Comparison of ENCODE assay signal across 8 mouse cellular contexts in the genomic region with DNA sequence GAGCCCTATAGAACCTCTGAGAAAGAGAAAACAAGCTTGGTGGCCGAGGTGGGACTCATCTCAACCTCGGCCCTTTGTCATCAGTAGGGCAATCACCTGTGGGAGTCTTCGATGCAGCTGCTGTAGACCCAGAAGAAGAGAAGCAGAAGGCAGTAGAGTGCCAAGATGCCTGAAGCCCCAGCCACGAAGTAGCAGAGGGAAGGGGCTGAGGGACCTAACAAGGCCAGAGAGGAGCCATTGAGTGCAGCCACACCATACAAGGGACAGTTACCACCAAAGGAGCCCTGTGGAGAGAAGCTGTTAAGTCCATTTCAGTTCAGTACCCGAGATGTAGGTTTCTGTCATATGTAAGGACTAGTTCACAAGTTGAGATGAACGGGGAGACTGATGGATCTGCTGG. TPM values are rescaled to one million over a fixed set of nuclear protein-coding genes. Genes with fewer than 3 reads are reported as not detected.
DNase-seq lines count a peak whose midpoint lies in the region; ATAC-seq and TF ChIP-seq lines count a peak whose summit lies in the region.

No protein-coding gene starts in this region.

- no peak for DNase-seq in heart, postnatal 25 days (ENCODE audit: low spot score)
- DNase-seq in liver, postnatal 0 days, result no peak
- DNase-seq in cerebellum, postnatal 36 days, result no peak
- DNase-seq in left cerebral cortex, postnatal 14 days (ENCODE audit: low spot score in 2 of 2), result no peak

- H3K36me3 ChIP-seq in heart, embryonic 12.5 days, result peaks cover 36% of the 10 kb centered on the region
- H3K36me3 ChIP-seq in ES-Bruce4 (ENCODE audit: control insufficient read depth, insufficient read depth, low read length, poor library complexity, severe bottlenecking), result peaks cover 20% of the 10 kb centered on the region
- H3K36me3 ChIP-seq in forebrain, embryonic 16.5 days (ENCODE audit: control insufficient read depth, insufficient read depth), result peaks cover 19% of the 10 kb centered on the region
- peaks cover 27% of the 10 kb centered on the region for H3K36me3 ChIP-seq in liver, postnatal 0 days (replicated peaks; ENCODE audit: insufficient read depth, low read length)

- no peaks in the 10 kb centered on the region for H3K9me3 ChIP-seq in heart, embryonic 12.5 days (replicated peaks)
- H3K9me3 ChIP-seq in ES-Bruce4 (replicated peaks; ENCODE audit: control insufficient read depth, insufficient read depth, low read length, poor library complexity, severe bottlenecking), result no peaks in the 10 kb centered on the region
- H3K9me3 ChIP-seq in forebrain, embryonic 16.5 days (ENCODE audit: control insufficient read depth, low read length), result no peaks in the 10 kb centered on the region
- no peaks in the 10 kb centered on the region for H3K9me3 ChIP-seq in liver, postnatal 0 days (ENCODE audit: low read length)

- TF ChIP-seq POLR2A in ES-Bruce4 (IDR thresholded peaks at IDR 0.05; ENCODE audit: insufficient read depth, low read length), result no peak

- peak overlapping the region; percentile 88 for H3K4me2 ChIP-seq in heart, embryonic 12.5 days
- H3K4me2 ChIP-seq in forebrain, embryonic 16.5 days (ENCODE audit: low read length), result peak overlapping the region; percentile 99
- H3K4me2 ChIP-seq in liver, postnatal 0 days (ENCODE audit: low read depth, low read length), result peak overlapping the region; percentile 93

- H3K27me3 ChIP-seq in heart, embryonic 12.5 days (replicated peaks), result no peaks in the 10 kb centered on the region
- no peaks in the 10 kb centered on the region for H3K27me3 ChIP-seq in ES-Bruce4 (ENCODE audit: control insufficient read depth, insufficient read depth, low read length, poor library complexity, severe bottlenecking)
- H3K27me3 ChIP-seq in forebrain, embryonic 16.5 days (replicated peaks; ENCODE audit: control insufficient read depth, insufficient read depth, low read length), result no peaks in the 10 kb centered on the region
- H3K27me3 ChIP-seq in liver, postnatal 0 days (ENCODE audit: insufficient read depth, low read length), result no peaks in the 10 kb centered on the region

- TF ChIP-seq CTCF in ES-Bruce4 (IDR thresholded peaks at IDR 0.05; ENCODE audit: low read depth, low read length), result no peak
- no peak for TF ChIP-seq CTCF in liver, postnatal 0 days (IDR thresholded peaks at IDR 0.05; ENCODE audit: low read depth)

- TF ChIP-seq EP300 in ES-Bruce4 (IDR thresholded peaks at IDR 0.05; ENCODE audit: insufficient read depth, low read depth, low read length), result no peak
- TF ChIP-seq EP300 in liver, postnatal 0 days (IDR thresholded peaks at IDR 0.05; ENCODE audit: low read depth), result no peak

- WGBS in heart, embryonic 12.5 days, result 38% methylated on average over 6 of the region's 6 CpGs
- 58% methylated on average over 6 of the region's 6 CpGs for WGBS in forebrain, embryonic 16.5 days
- WGBS in liver, postnatal 0 days (ENCODE audit: insufficient replicate concordance), result 33% methylated on average over 6 of the region's 6 CpGs

- intact Hi-C loops in heart, postnatal 25 days (cut with DNase I), result loop anchor here (2.0 kb wide), 1 partner anchor 17 kb away; a partner anchor contains a TSS
- intact Hi-C loops in left cerebral cortex, postnatal 14 days (cut with DNase I), result no loop called here

- no peak for ATAC-seq in heart, embryonic 12.5 days (ENCODE audit: insufficient number of reproducible peaks, low FRiP score)
- no peak for ATAC-seq in forebrain, embryonic 16.5 days
- ATAC-seq in liver, postnatal 0 days, result no peak
- no peak for ATAC-seq in inflammation-experienced regulatory T-cells, adult 6 months

- H3K9ac ChIP-seq in heart, embryonic 12.5 days, result peak overlapping the region; percentile 98
- H3K9ac ChIP-seq in ES-Bruce4 (ENCODE audit: low read depth, poor library complexity, severe bottlenecking), result peak overlapping the region; percentile 84
- no peak overlapping the region for H3K9ac ChIP-seq in forebrain, embryonic 16.5 days (replicated peaks; ENCODE audit: low read depth, low read length)
- peak overlapping the region; percentile 92 for H3K9ac ChIP-seq in liver, postnatal 0 days (replicated peaks)

- peak overlapping the region; percentile 98 for H3K4me3 ChIP-seq in heart, embryonic 12.5 days
- H3K4me3 ChIP-seq in ES-Bruce4 (ENCODE audit: low read depth, low read length), result peak overlapping the region; percentile 29; the same call in 1 of the 2 replicates
- peak overlapping the region; percentile 82 for H3K4me3 ChIP-seq in forebrain, embryonic 16.5 days (replicated peaks; ENCODE audit: low read length)
- H3K4me3 ChIP-seq in liver, postnatal 0 days (ENCODE audit: low read depth, low read length), result peak overlapping the region; percentile 74

- H3K27ac ChIP-seq in heart, embryonic 12.5 days (ENCODE audit: poor library complexity, severe bottlenecking), result peak overlapping the region; percentile 22
- H3K27ac ChIP-seq in ES-Bruce4 (ENCODE audit: insufficient read depth, low read length), result no peak overlapping the region
- H3K27ac ChIP-seq in forebrain, embryonic 16.5 days (ENCODE audit: low read length), result no peak overlapping the region
- peak overlapping the region; percentile 100 for H3K27ac ChIP-seq in liver, postnatal 0 days (ENCODE audit: low read depth)

- H3K4me1 ChIP-seq in heart, embryonic 12.5 days (replicated peaks), result peaks cover 28% of the 10 kb centered on the region
- H3K4me1 ChIP-seq in ES-Bruce4 (ENCODE audit: control insufficient read depth, insufficient read depth, low read length), result no peaks in the 10 kb centered on the region
- H3K4me1 ChIP-seq in forebrain, embryonic 16.5 days (replicated peaks; ENCODE audit: control insufficient read depth, insufficient read depth, low read length), result peaks cover 34% of the 10 kb centered on the region
- peaks cover 40% of the 10 kb centered on the region for H3K4me1 ChIP-seq in liver, postnatal 0 days (ENCODE audit: insufficient read depth)

RNA-seq across cellular contexts. Expression of a gene that starts 0.9 kb away (rescaled TPM):
- polyA plus RNA-seq in heart, embryonic 12.5 days (2016; fragmentation: Nextera tagmentation; extraction: Ambion mirVana), result 49.7 and 51.9 TPM in 2 replicates
- total RNA-seq in heart, postnatal 25 days (2021), result 10 to 100 TPM; 14.8 to 16.4 TPM
- polyA plus RNA-seq in ES-Bruce4 (2011; ENCODE audit: insufficient read depth, insufficient read length, low read depth, missing spikeins), result 29.0 and 34.5 TPM in 2 replicates
- 27.0 and 29.1 TPM in 2 replicates for polyA plus RNA-seq in forebrain, embryonic 16.5 days (2015; fragmentation: Nextera tagmentation; extraction: Ambion mirVana)
- 76.3 and 80.3 TPM in 2 replicates for polyA plus RNA-seq in liver, postnatal 0 days (2015; fragmentation: Nextera tagmentation; extraction: Ambion mirVana)
- 10 to 100 TPM in 1 of 2 experiments, 1 to 10 TPM in 1; 8.9 to 10.9 TPM for total RNA-seq in left cerebral cortex, postnatal 14 days (2021)
- polyA plus RNA-seq in inflammation-experienced regulatory T-cells, adult 6 months (2017; shearing (Covaris generic)), result 100 to 1,000 TPM; 109 to 112 (median 112) TPM

RNA-seq across cellular contexts. Expression of a gene that starts 2.6 kb away (rescaled TPM):
- 145 and 146 TPM in 2 replicates for polyA plus RNA-seq in heart, embryonic 12.5 days (2016; fragmentation: Nextera tagmentation; extraction: Ambion mirVana)
- 100 to 1,000 TPM; 108 to 110 TPM for total RNA-seq in heart, postnatal 25 days (2021)
- polyA plus RNA-seq in ES-Bruce4 (2011; ENCODE audit: insufficient read depth, insufficient read length, low read depth, missing spikeins), result 21.4 and 23.4 TPM in 2 replicates
- 230 and 247 TPM in 2 replicates for polyA plus RNA-seq in forebrain, embryonic 16.5 days (2015; fragmentation: Nextera tagmentation; extraction: Ambion mirVana)
- 56.0 and 59.1 TPM in 2 replicates for polyA plus RNA-seq in liver, postnatal 0 days (2015; fragmentation: Nextera tagmentation; extraction: Ambion mirVana)
- 10 to 100 TPM; 80.1 to 91.9 TPM for total RNA-seq in left cerebral cortex, postnatal 14 days (2021)
- 100 to 1,000 TPM in 2 of 3 experiments, 10 to 100 TPM in 1; 96.4 to 128 (median 119) TPM for polyA plus RNA-seq in inflammation-experienced regulatory T-cells, adult 6 months (2017; shearing (Covaris generic))

RNA-seq across cellular contexts. Expression of a gene that starts 12.8 kb away (rescaled TPM):
- polyA plus RNA-seq in heart, embryonic 12.5 days (2016; fragmentation: Nextera tagmentation; extraction: Ambion mirVana), result 22.5 and 23.3 TPM in 2 replicates
- 1 to 10 TPM; 7.4 to 7.6 TPM for total RNA-seq in heart, postnatal 25 days (2021)
- 17.1 and 17.7 TPM in 2 replicates for polyA plus RNA-seq in ES-Bruce4 (2011; ENCODE audit: insufficient read depth, insufficient read length, low read depth, missing spikeins)
- polyA plus RNA-seq in forebrain, embryonic 16.5 days (2015; fragmentation: Nextera tagmentation; extraction: Ambion mirVana), result 30.8 and 32.2 TPM in 2 replicates
- polyA plus RNA-seq in liver, postnatal 0 days (2015; fragmentation: Nextera tagmentation; extraction: Ambion mirVana), result 6.6 and 7.9 TPM in 2 replicates
- total RNA-seq in left cerebral cortex, postnatal 14 days (2021), result 10 to 100 TPM; 11.9 to 13.4 TPM
- polyA plus RNA-seq in inflammation-experienced regulatory T-cells, adult 6 months (2017; shearing (Covaris generic)), result 1 to 10 TPM; 4.4 to 6.9 (median 5.9) TPM

RNA-seq across cellular contexts. Expression of a gene that starts 16.5 kb away (rescaled TPM):
- 135 and 149 TPM in 2 replicates for polyA plus RNA-seq in heart, embryonic 12.5 days (2016; fragmentation: Nextera tagmentation; extraction: Ambion mirVana)
- 10 to 100 TPM; 37.5 to 48.1 TPM for total RNA-seq in heart, postnatal 25 days (2021)
- 122 and 200 TPM in 2 replicates for polyA plus RNA-seq in ES-Bruce4 (2011; ENCODE audit: insufficient read depth, insufficient read length, low read depth, missing spikeins)
- 200 and 218 TPM in 2 replicates for polyA plus RNA-seq in forebrain, embryonic 16.5 days (2015; fragmentation: Nextera tagmentation; extraction: Ambion mirVana)
- 47.9 and 49.9 TPM in 2 replicates for polyA plus RNA-seq in liver, postnatal 0 days (2015; fragmentation: Nextera tagmentation; extraction: Ambion mirVana)
- 10 to 100 TPM; 61.9 to 73.6 TPM for total RNA-seq in left cerebral cortex, postnatal 14 days (2021)
- 100 to 1,000 TPM; 130 to 193 (median 160) TPM for polyA plus RNA-seq in inflammation-experienced regulatory T-cells, adult 6 months (2017; shearing (Covaris generic))

RNA-seq across cellular contexts. Expression of a gene that starts 25.0 kb away (rescaled TPM):
- polyA plus RNA-seq in heart, embryonic 12.5 days (2016; fragmentation: Nextera tagmentation; extraction: Ambion mirVana), result 137 and 145 TPM in 2 replicates
- total RNA-seq in heart, postnatal 25 days (2021), result 10 to 100 TPM; 53.4 to 62.4 TPM
- polyA plus RNA-seq in ES-Bruce4 (2011; ENCODE audit: insufficient read depth, insufficient read length, low read depth, missing spikeins), result 98.2 and 103 TPM in 2 replicates
- polyA plus RNA-seq in forebrain, embryonic 16.5 days (2015; fragmentation: Nextera tagmentation; extraction: Ambion mirVana), result 160 and 164 TPM in 2 replicates
- 61.7 and 63.3 TPM in 2 replicates for polyA plus RNA-seq in liver, postnatal 0 days (2015; fragmentation: Nextera tagmentation; extraction: Ambion mirVana)
- 100 to 1,000 TPM; 108 to 110 TPM for total RNA-seq in left cerebral cortex, postnatal 14 days (2021)
- polyA plus RNA-seq in inflammation-experienced regulatory T-cells, adult 6 months (2017; shearing (Covaris generic)), result 100 to 1,000 TPM; 186 to 196 (median 191) TPM

Comparison
In these comparisons a context has a peak if more than half of its experiments do, and no peak if none do; other contexts are left out.
1. H3K27ac ChIP-seq: peak in heart, embryonic 12.5 days (single experiment) and liver, postnatal 0 days (single experiment); none in ES-Bruce4 (single experiment) and forebrain, embryonic 16.5 days (single experiment).
2. H3K4me3 ChIP-seq: peak in every context shown above with its lines; median percentile 98 in heart, embryonic 12.5 days; 82 in forebrain, embryonic 16.5 days; 74 in liver, postnatal 0 days; 29 in ES-Bruce4.
3. Peak in every context shown above with its lines, with median percentiles within 50 percentile points of each other: H3K4me2 ChIP-seq.